Mouse (Mus musculus): ENCODE results near the gene Olfr825. TPM values are rescaled to one million over a fixed set of nuclear protein-coding genes. Genes with fewer than 3 reads are reported as not detected.
"Not testable (repeated sequence)": the region's sequence is repeated elsewhere in the genome, so short reads cannot be mapped to it uniquely, and the experiment has no call there.

The Olfr825 gene
- polyA plus RNA-seq, 1 experiment from 2014 or later, result not detected

- not testable (repeated sequence) for H3K27ac ChIP-seq (ENCODE audit: low read depth, low read length); DNase-seq (ENCODE audit: low spot score); H3K4me2 ChIP-seq (ENCODE audit: low read depth, low read length, severe bottlenecking); H3K4me3 ChIP-seq (ENCODE audit: low read depth, low read length); H3K36me3 ChIP-seq (ENCODE audit: control insufficient read depth, insufficient read depth, low read length); H3K4me1 ChIP-seq (replicated peaks; ENCODE audit: control insufficient read depth, insufficient read depth, low read length); H3K9me3 ChIP-seq (ENCODE audit: control insufficient read depth, low read length); H3K27me3 ChIP-seq (ENCODE audit: control insufficient read depth, insufficient read depth, low read length); ATAC-seq (replicated peaks; ENCODE audit: low FRiP score); H3K9ac ChIP-seq (ENCODE audit: low read length)
- 89% methylated on average over 1 of the region's 1 CpGs for WGBS
Observed at GRCm38 (mm10) chr10:130115283-130115682, 51.3 kb downstream of the Olfr825 start, which contains the start of gene Olfr823. TSS of gene Olfr823 (minus strand) at chr10:130115383.

Other genes starting within 250 kb of the Olfr825 start
- gene Olfr818, start 217.7 kb downstream of the Olfr825 start, polyA plus RNA-seq (2014; fragmentation: Nextera tagmentation; extraction: Ambion mirVana), result not detected in 2 replicates
- not detected in 2 replicates for gene Olfr819, start 199.5 kb downstream of the Olfr825 start, polyA plus RNA-seq (2014; fragmentation: Nextera tagmentation; extraction: Ambion mirVana)
- gene Olfr247, start 190.6 kb downstream of the Olfr825 start, polyA plus RNA-seq (2014; fragmentation: Nextera tagmentation; extraction: Ambion mirVana), result not detected in 2 replicates
- not detected in 2 replicates for gene Gm10310, start 181.7 kb downstream of the Olfr825 start, polyA plus RNA-seq (2014; fragmentation: Nextera tagmentation; extraction: Ambion mirVana)
- gene Olfr820, start 154.1 kb downstream of the Olfr825 start, polyA plus RNA-seq (2014; fragmentation: Nextera tagmentation; extraction: Ambion mirVana), result not detected in 2 replicates
- gene Olfr821, start 136.4 kb downstream of the Olfr825 start, polyA plus RNA-seq (2014; fragmentation: Nextera tagmentation; extraction: Ambion mirVana), result not detected in 2 replicates
- not detected in 2 replicates for gene Olfr822, start 95.6 kb downstream of the Olfr825 start, polyA plus RNA-seq (2014; fragmentation: Nextera tagmentation; extraction: Ambion mirVana)
- gene Olfr823, start 51.4 kb downstream of the Olfr825 start, polyA plus RNA-seq (2014; fragmentation: Nextera tagmentation; extraction: Ambion mirVana), result not detected in 2 replicates
- not detected in 2 replicates for gene Olfr824, start 36.8 kb downstream of the Olfr825 start, polyA plus RNA-seq (2014; fragmentation: Nextera tagmentation; extraction: Ambion mirVana)
- not detected in 2 replicates for gene Olfr826, start 17.4 kb upstream of the Olfr825 start, polyA plus RNA-seq (2014; fragmentation: Nextera tagmentation; extraction: Ambion mirVana)
- gene Olfr827, start 47.6 kb upstream of the Olfr825 start, polyA plus RNA-seq (2014; fragmentation: Nextera tagmentation; extraction: Ambion mirVana), result not detected in 2 replicates
- gene Neurod4, start 113.5 kb upstream of the Olfr825 start, polyA plus RNA-seq (2014; fragmentation: Nextera tagmentation; extraction: Ambion mirVana), result 6.2 and 7.3 TPM in 2 replicates
- gene Tespa1, start 156.1 kb upstream of the Olfr825 start, polyA plus RNA-seq (2014; fragmentation: Nextera tagmentation; extraction: Ambion mirVana), result 0.15 TPM in 1 of 2 replicates, not detected in the other
- 0.01 TPM in 1 of 2 replicates, not detected in the other for gene Vmn2r84, start 227.6 kb upstream of the Olfr825 start, polyA plus RNA-seq (2014; fragmentation: Nextera tagmentation; extraction: Ambion mirVana)

Data from forebrain, embryonic 11.5 days (tissue).